ENCODE assay signal across 13 mouse cellular contexts in the genomic region with DNA sequence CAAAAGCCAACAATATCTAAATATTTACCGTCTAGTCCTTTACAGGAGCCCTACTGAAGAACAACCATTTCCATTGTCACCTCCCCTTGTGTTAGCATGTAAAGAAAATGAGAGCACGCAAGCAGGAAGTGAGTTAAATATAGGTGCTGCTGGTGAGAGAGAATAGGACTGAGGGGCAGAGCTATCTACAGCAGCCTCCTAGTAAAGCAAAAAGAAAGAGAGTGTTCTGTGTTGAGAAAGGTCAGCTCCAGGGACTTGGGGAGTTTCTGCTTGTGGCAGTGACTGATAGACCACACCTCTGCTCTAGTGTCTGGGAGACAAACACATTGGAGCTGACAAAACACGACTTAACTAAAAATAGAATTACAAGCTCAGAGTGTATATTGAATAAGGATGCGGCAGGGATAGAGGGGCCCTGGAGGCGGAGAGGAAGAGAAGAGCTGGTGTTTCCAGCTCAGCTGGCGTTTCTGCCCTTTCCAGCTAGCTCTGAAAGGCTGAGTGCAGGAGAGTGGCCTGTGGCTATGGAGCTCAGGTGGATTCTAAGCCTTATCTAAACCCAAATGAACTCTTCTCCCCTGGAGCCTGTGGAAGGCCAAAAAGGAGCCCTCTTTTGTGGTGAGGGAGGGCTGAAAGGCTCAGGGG.
DNase-seq lines count a peak whose midpoint lies in the region; ATAC-seq lines count a peak whose summit lies in the region.
"Had no signal": no experiment of that assay in that cellular context is flagged by ENCODE, and none has a peak within 500 bp of the region (broad histone marks: within the 10 kb centered on the region; RNA-seq: fewer than 3 reads in every experiment).

No protein-coding gene starts in this region.

- H3K4me2 ChIP-seq in heart, embryonic 12.5 days = peak overlapping the region; percentile 25; the same call in 1 of the 2 replicates
- H3K4me2 ChIP-seq: embryonic facial prominence, embryonic 13.5 days; liver, embryonic 12.5 days had no signal

- H3K27me3 ChIP-seq in heart, embryonic 12.5 days (replicated peaks) = no peaks in the 10 kb centered on the region
- H3K27me3 ChIP-seq in heart, embryonic 10.5 days (ENCODE audit: insufficient read depth, poor library complexity, severe bottlenecking) = no peaks in the 10 kb centered on the region
- H3K27me3 ChIP-seq: embryonic facial prominence, embryonic 13.5 days; liver, embryonic 12.5 days had no signal

- no peak overlapping the region for H3K4me3 ChIP-seq in heart, embryonic 12.5 days
- H3K4me3 ChIP-seq in heart, embryonic 10.5 days = no peak overlapping the region
- H3K4me3 ChIP-seq: embryonic facial prominence, embryonic 13.5 days; liver, embryonic 12.5 days had no signal

- no peak for DNase-seq in heart, embryonic 10.5 days (ENCODE audit: low spot score)
- peak; percentile 28 for DNase-seq in right cerebral cortex, adult 18-20 months
- no peak for DNase-seq in right cerebral cortex, postnatal 4 days
- peak; percentile 19 to 30 for DNase-seq in left cerebral cortex, postnatal 36 days (ENCODE audit: low spot score in 2 of 2)
- DNase-seq in telencephalon, adult 2 months (ENCODE audit: low read depth, low spot score) = peak; percentile 27
- DNase-seq in testis, postnatal 10 days (ENCODE audit: low spot score) = no peak
- DNase-seq: cerebellum, postnatal 25 days; layer of hippocampus, adult 9-11 months had no signal

- 46% methylated on average over 6 of the region's 6 CpGs for WGBS in heart, embryonic 12.5 days
- WGBS in heart, embryonic 10.5 days = 44% methylated on average over 6 of the region's 6 CpGs

- H3K27ac ChIP-seq in heart, embryonic 12.5 days (ENCODE audit: poor library complexity, severe bottlenecking) = peak overlapping the region; percentile 45
- no peak overlapping the region for H3K27ac ChIP-seq in heart, embryonic 10.5 days
- H3K27ac ChIP-seq: embryonic facial prominence, embryonic 13.5 days; liver, embryonic 12.5 days had no signal

- H3K4me1 ChIP-seq in heart, embryonic 12.5 days (replicated peaks) = peaks cover 5% of the 10 kb centered on the region; the same call in 1 of the 2 replicates
- no peaks in the 10 kb centered on the region for H3K4me1 ChIP-seq in heart, embryonic 10.5 days
- H3K4me1 ChIP-seq: liver, embryonic 12.5 days had no signal

- no peak overlapping the region for H3K9ac ChIP-seq in heart, embryonic 12.5 days
- H3K9ac ChIP-seq: embryonic facial prominence, embryonic 13.5 days; liver, embryonic 12.5 days had no signal

- no peaks in the 10 kb centered on the region for H3K9me3 ChIP-seq in heart, embryonic 12.5 days (replicated peaks)
- no peaks in the 10 kb centered on the region for H3K9me3 ChIP-seq in heart, embryonic 10.5 days
- H3K9me3 ChIP-seq: embryonic facial prominence, embryonic 13.5 days; liver, embryonic 12.5 days had no signal

- intact Hi-C loops in left cerebral cortex, postnatal 36 days (cut with DNase I) = no loop called here

- no peak for ATAC-seq in heart, embryonic 12.5 days (ENCODE audit: insufficient number of reproducible peaks, low FRiP score)
- ATAC-seq in activated CD4-positive, CD25-positive, alpha-beta regulatory T cell, adult 4 months = no peak
- ATAC-seq: forebrain, embryonic 16.5 days; liver, embryonic 12.5 days had no signal

- H3K36me3 ChIP-seq in heart, embryonic 12.5 days = no peaks in the 10 kb centered on the region
- no peaks in the 10 kb centered on the region for H3K36me3 ChIP-seq in heart, embryonic 10.5 days
- H3K36me3 ChIP-seq: embryonic facial prominence, embryonic 13.5 days; liver, embryonic 12.5 days had no signal

Comparison
In these comparisons a context has a peak if more than half of its experiments do, and no peak if none do; other contexts are left out.
1. DNase-seq: peak in right cerebral cortex, adult 18-20 months (single experiment), left cerebral cortex, postnatal 36 days (2 of 2) and telencephalon, adult 2 months (single experiment); none in heart, embryonic 10.5 days (single experiment), right cerebral cortex, postnatal 4 days (single experiment) and testis, postnatal 10 days (single experiment).